8 mouse cellular contexts compared by ENCODE assay signal in the genomic region with DNA sequence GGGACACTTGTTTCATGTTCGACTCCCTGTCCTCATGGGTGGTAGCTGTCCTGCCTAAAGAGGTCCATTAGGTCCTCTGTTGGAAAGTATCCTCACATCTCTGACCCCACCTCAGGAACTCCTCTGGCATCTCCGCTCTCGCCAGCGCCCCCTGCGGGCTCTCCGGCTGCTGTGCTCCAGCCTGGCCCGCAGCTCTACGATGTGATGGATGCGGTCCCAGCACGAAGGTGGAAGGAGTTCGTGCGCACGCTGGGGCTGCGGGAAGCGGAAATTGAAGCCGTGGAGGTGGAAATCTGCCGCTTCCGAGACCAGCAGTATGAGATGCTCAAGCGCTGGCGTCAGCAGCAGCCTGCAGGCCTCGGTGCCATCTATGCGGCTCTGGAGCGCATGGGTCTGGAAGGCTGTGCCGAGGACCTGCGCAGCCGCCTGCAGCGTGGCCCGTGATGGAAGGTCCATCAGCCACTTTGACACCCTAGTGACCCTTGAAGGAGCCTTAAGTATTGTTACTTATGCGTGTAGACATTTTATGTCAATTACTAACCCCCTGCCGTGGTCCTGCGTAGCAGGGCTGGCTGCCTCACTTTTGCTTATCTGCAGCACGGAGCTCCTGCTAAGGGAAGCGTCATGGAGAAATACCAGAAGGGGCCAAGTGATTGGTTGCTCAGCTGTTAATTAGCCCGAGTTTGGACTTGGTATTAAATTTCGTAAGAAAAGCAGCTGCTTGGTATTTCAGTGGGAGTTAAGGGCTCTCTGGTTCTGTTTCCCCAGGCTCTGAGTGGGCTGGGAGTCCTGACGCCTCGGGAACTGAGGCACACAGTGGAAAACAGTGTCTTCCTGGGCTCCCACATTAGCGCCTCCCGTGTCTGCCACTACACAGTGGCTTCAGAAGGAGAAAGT. TPM values are rescaled to one million over a fixed set of nuclear protein-coding genes. Genes with fewer than 3 reads are reported as not detected.
DNase-seq lines count a peak whose midpoint lies in the region; ATAC-seq and TF ChIP-seq lines count a peak whose summit lies in the region.

No protein-coding gene starts in this region.

- peak overlapping the region; percentile 55 for H3K4me2 ChIP-seq in heart, embryonic 11.5 days
- H3K4me2 ChIP-seq in forebrain, embryonic 12.5 days = peak overlapping the region; percentile 26; the same call in 1 of the 2 replicates
- no peak overlapping the region for H3K4me2 ChIP-seq in intestine, embryonic 16.5 days (ENCODE audit: low read depth, low read length)
- H3K4me2 ChIP-seq in liver, postnatal 0 days (ENCODE audit: low read depth, low read length) = no peak overlapping the region

- no peak for TF ChIP-seq EP300 in liver, postnatal 0 days (IDR thresholded peaks at IDR 0.05; ENCODE audit: low read depth)

- 4% methylated on average over 39 of the region's 39 CpGs for WGBS in heart, embryonic 11.5 days (ENCODE audit: insufficient replicate concordance)
- 2% methylated on average over 39 of the region's 39 CpGs for WGBS in forebrain, embryonic 12.5 days
- 11% methylated on average over 39 of the region's 39 CpGs for WGBS in intestine, embryonic 16.5 days
- 19% methylated on average over 39 of the region's 39 CpGs for WGBS in liver, postnatal 0 days (ENCODE audit: insufficient replicate concordance)

- no peaks in the 10 kb centered on the region for H3K36me3 ChIP-seq in heart, embryonic 11.5 days (ENCODE audit: control insufficient read depth, insufficient read depth, low read length)
- H3K36me3 ChIP-seq in forebrain, embryonic 12.5 days (replicated peaks) = no peaks in the 10 kb centered on the region; the same call in 1 of the 2 replicates
- no peaks in the 10 kb centered on the region; the same call in 1 of the 2 replicates for H3K36me3 ChIP-seq in intestine, embryonic 16.5 days (ENCODE audit: control insufficient read depth, insufficient read depth, low read length)
- H3K36me3 ChIP-seq in liver, postnatal 0 days (replicated peaks; ENCODE audit: insufficient read depth, low read length) = no peaks in the 10 kb centered on the region

- peaks cover 86% of the 10 kb centered on the region for H3K27me3 ChIP-seq in heart, embryonic 11.5 days (ENCODE audit: control insufficient read depth, insufficient read depth, low read length)
- H3K27me3 ChIP-seq in forebrain, embryonic 12.5 days = peaks cover 100% of the 10 kb centered on the region
- H3K27me3 ChIP-seq in intestine, embryonic 16.5 days (replicated peaks; ENCODE audit: control insufficient read depth, insufficient read depth, low read length) = peaks cover 61% of the 10 kb centered on the region
- peaks cover 94% of the 10 kb centered on the region for H3K27me3 ChIP-seq in liver, postnatal 0 days (ENCODE audit: insufficient read depth, low read length)

- intact Hi-C loops in heart, postnatal 25 days (cut with DNase I) = no loop called here

- no peak for DNase-seq in heart, postnatal 25 days (ENCODE audit: low spot score)
- DNase-seq in NIH3T3 (ENCODE audit: low read depth) = peak; percentile 21
- DNase-seq in liver, postnatal 0 days = peak; percentile 66
- DNase-seq in right cerebral cortex, postnatal 25 days = peak; percentile 50
- DNase-seq in c-Kit-positive CD71-positive TER-119-positive erythroid progenitor cells, embryonic 14.5 days (ENCODE audit: low spot score) = no peak

- no peak overlapping the region for H3K9ac ChIP-seq in heart, embryonic 11.5 days (ENCODE audit: low read depth, low read length)
- H3K9ac ChIP-seq in forebrain, embryonic 12.5 days = no peak overlapping the region
- H3K9ac ChIP-seq in intestine, embryonic 16.5 days (ENCODE audit: low read depth, low read length) = no peak overlapping the region
- no peak overlapping the region for H3K9ac ChIP-seq in liver, postnatal 0 days (replicated peaks)

- peaks cover 26% of the 10 kb centered on the region for H3K4me1 ChIP-seq in heart, embryonic 11.5 days (ENCODE audit: control insufficient read depth, insufficient read depth, low read length)
- peaks cover 27% of the 10 kb centered on the region for H3K4me1 ChIP-seq in forebrain, embryonic 12.5 days
- peaks cover 31% of the 10 kb centered on the region for H3K4me1 ChIP-seq in intestine, embryonic 16.5 days (ENCODE audit: control insufficient read depth, insufficient read depth, low read length)
- peaks cover 10% of the 10 kb centered on the region for H3K4me1 ChIP-seq in liver, postnatal 0 days (ENCODE audit: insufficient read depth)

- H3K4me3 ChIP-seq in heart, embryonic 11.5 days (ENCODE audit: low read depth, low read length) = peak overlapping the region; percentile 30
- H3K4me3 ChIP-seq in forebrain, embryonic 12.5 days (replicated peaks) = peak overlapping the region; percentile 7
- no peak overlapping the region for H3K4me3 ChIP-seq in intestine, embryonic 16.5 days (ENCODE audit: low read length)
- H3K4me3 ChIP-seq in liver, postnatal 0 days (ENCODE audit: low read depth, low read length) = no peak overlapping the region

- TF ChIP-seq CTCF in liver, postnatal 0 days (IDR thresholded peaks at IDR 0.05; ENCODE audit: low read depth) = peak; percentile 65

- H3K9me3 ChIP-seq in heart, embryonic 11.5 days (replicated peaks; ENCODE audit: control insufficient read depth, low read length) = no peaks in the 10 kb centered on the region
- no peaks in the 10 kb centered on the region for H3K9me3 ChIP-seq in forebrain, embryonic 12.5 days
- H3K9me3 ChIP-seq in intestine, embryonic 16.5 days (ENCODE audit: control insufficient read depth, low read length) = no peaks in the 10 kb centered on the region
- no peaks in the 10 kb centered on the region for H3K9me3 ChIP-seq in liver, postnatal 0 days (ENCODE audit: low read length)

- no peak overlapping the region for H3K27ac ChIP-seq in heart, embryonic 11.5 days (ENCODE audit: low read depth, low read length)
- H3K27ac ChIP-seq in forebrain, embryonic 12.5 days = no peak overlapping the region
- no peak overlapping the region for H3K27ac ChIP-seq in intestine, embryonic 16.5 days (ENCODE audit: low read length)
- H3K27ac ChIP-seq in liver, postnatal 0 days (ENCODE audit: low read depth) = no peak overlapping the region

- no peak for ATAC-seq in heart, embryonic 11.5 days (replicated peaks; ENCODE audit: insufficient number of reproducible peaks, low FRiP score, low TSS enrichment)
- ATAC-seq in forebrain, embryonic 12.5 days (ENCODE audit: low FRiP score) = no peak
- ATAC-seq in intestine, embryonic 16.5 days = peak; percentile 24; the same call in 1 of the 2 replicates
- 0 out of 2 replicates have a peak, but pooled peaks have one; percentile 16 for ATAC-seq in liver, postnatal 0 days

RNA-seq across cellular contexts. Expression of a gene that starts 3.9 kb away (rescaled TPM):
- 0.27 and 0.58 TPM in 2 replicates for polyA plus RNA-seq in heart, embryonic 11.5 days (2014; fragmentation: Nextera tagmentation; extraction: Ambion mirVana)
- 1 to 10 TPM; 2.9 to 3.0 TPM for total RNA-seq in heart, postnatal 25 days (2021)
- 0.66 and 0.76 TPM in 2 replicates for polyA plus RNA-seq in forebrain, embryonic 12.5 days (2016; fragmentation: Nextera tagmentation; extraction: Ambion mirVana)
- polyA plus RNA-seq in intestine, embryonic 16.5 days (2015; fragmentation: Nextera tagmentation; extraction: Ambion mirVana) = 1.8 and 2.4 TPM in 2 replicates
- polyA plus RNA-seq in liver, postnatal 0 days (2015; fragmentation: Nextera tagmentation; extraction: Ambion mirVana) = 0.15 TPM in 1 of 2 replicates, not detected in the other

RNA-seq across cellular contexts. Expression of a gene that starts 32.5 kb away (rescaled TPM):
- polyA plus RNA-seq in heart, embryonic 11.5 days (2014; fragmentation: Nextera tagmentation; extraction: Ambion mirVana) = 0.90 and 1.3 TPM in 2 replicates
- 1 to 10 TPM; 1.7 to 2.2 TPM for total RNA-seq in heart, postnatal 25 days (2021)
- polyA plus RNA-seq in forebrain, embryonic 12.5 days (2016; fragmentation: Nextera tagmentation; extraction: Ambion mirVana) = 1.8 and 2.1 TPM in 2 replicates
- polyA plus RNA-seq in intestine, embryonic 16.5 days (2015; fragmentation: Nextera tagmentation; extraction: Ambion mirVana) = 31.6 and 39.5 TPM in 2 replicates
- 1.8 and 2.2 TPM in 2 replicates for polyA plus RNA-seq in liver, postnatal 0 days (2015; fragmentation: Nextera tagmentation; extraction: Ambion mirVana)

RNA-seq across cellular contexts. Expression of a gene that starts 39.0 kb away (rescaled TPM):
- polyA plus RNA-seq in heart, embryonic 11.5 days (2014; fragmentation: Nextera tagmentation; extraction: Ambion mirVana) = 0.07 TPM in 1 of 2 replicates, not detected in the other
- total RNA-seq in heart, postnatal 25 days (2021) = not detected
- not detected in 2 replicates for polyA plus RNA-seq in forebrain, embryonic 12.5 days (2016; fragmentation: Nextera tagmentation; extraction: Ambion mirVana)
- 0.68 and 0.98 TPM in 2 replicates for polyA plus RNA-seq in intestine, embryonic 16.5 days (2015; fragmentation: Nextera tagmentation; extraction: Ambion mirVana)
- not detected in 2 replicates for polyA plus RNA-seq in liver, postnatal 0 days (2015; fragmentation: Nextera tagmentation; extraction: Ambion mirVana)

RNA-seq across cellular contexts. Expression of a gene that starts 47.3 kb away (rescaled TPM):
- polyA plus RNA-seq in heart, embryonic 11.5 days (2014; fragmentation: Nextera tagmentation; extraction: Ambion mirVana) = 6.6 and 7.0 TPM in 2 replicates
- total RNA-seq in heart, postnatal 25 days (2021) = 10 to 100 TPM; 18.7 to 18.9 TPM
- 9.5 and 10.8 TPM in 2 replicates for polyA plus RNA-seq in forebrain, embryonic 12.5 days (2016; fragmentation: Nextera tagmentation; extraction: Ambion mirVana)
- polyA plus RNA-seq in intestine, embryonic 16.5 days (2015; fragmentation: Nextera tagmentation; extraction: Ambion mirVana) = 14.2 and 17.0 TPM in 2 replicates
- polyA plus RNA-seq in liver, postnatal 0 days (2015; fragmentation: Nextera tagmentation; extraction: Ambion mirVana) = 1.8 and 2.1 TPM in 2 replicates

RNA-seq across cellular contexts. Expression of a gene that starts 58.3 kb away (rescaled TPM):
- 53.1 and 53.6 TPM in 2 replicates for polyA plus RNA-seq in heart, embryonic 11.5 days (2014; fragmentation: Nextera tagmentation; extraction: Ambion mirVana)
- 10 to 100 TPM; 53.4 to 58.8 TPM for total RNA-seq in heart, postnatal 25 days (2021)
- 85.9 and 86.7 TPM in 2 replicates for polyA plus RNA-seq in forebrain, embryonic 12.5 days (2016; fragmentation: Nextera tagmentation; extraction: Ambion mirVana)
- polyA plus RNA-seq in intestine, embryonic 16.5 days (2015; fragmentation: Nextera tagmentation; extraction: Ambion mirVana) = 49.4 and 52.5 TPM in 2 replicates
- 10.7 and 12.0 TPM in 2 replicates for polyA plus RNA-seq in liver, postnatal 0 days (2015; fragmentation: Nextera tagmentation; extraction: Ambion mirVana)

Comparison
In these comparisons a context has a peak if more than half of its experiments do, and no peak if none do; other contexts are left out.
1. ATAC-seq: peak in intestine, embryonic 16.5 days (single experiment) and liver, postnatal 0 days (single experiment); none in heart, embryonic 11.5 days (single experiment) and forebrain, embryonic 12.5 days (single experiment).
2. H3K4me2 ChIP-seq: peak in heart, embryonic 11.5 days (single experiment) and forebrain, embryonic 12.5 days (single experiment); none in intestine, embryonic 16.5 days (single experiment) and liver, postnatal 0 days (single experiment).
3. H3K4me3 ChIP-seq: peak in heart, embryonic 11.5 days (single experiment) and forebrain, embryonic 12.5 days (single experiment); none in intestine, embryonic 16.5 days (single experiment) and liver, postnatal 0 days (single experiment).
4. DNase-seq: peak in NIH3T3 (single experiment), liver, postnatal 0 days (single experiment) and right cerebral cortex, postnatal 25 days (single experiment); none in heart, postnatal 25 days (single experiment) and c-Kit-positive CD71-positive TER-119-positive erythroid progenitor cells, embryonic 14.5 days (single experiment).
5. RNA of a gene that starts 32.5 kb away (polyA plus RNA-seq): 31.6 to 39.5 TPM in intestine, embryonic 16.5 days; 1.8 to 2.1 TPM in forebrain, embryonic 12.5 days, 1.8 to 2.2 TPM in liver, postnatal 0 days and 0.90 to 1.3 TPM in heart, embryonic 11.5 days; every median in the first group is over 10 times any median in the second.